Mouse (Mus musculus): ENCODE data around the gene Sec16b. TPM values are rescaled to one million over a fixed set of nuclear protein-coding genes. Genes with fewer than 3 reads are reported as not detected.

Sec16b gene
- polyA plus RNA-seq, 1 experiment, result 1.1 TPM

GRCm38 (mm10) chr1:157467866-157468265, 38.7 kb upstream of the Sec16b start:
- no peak for TF ChIP-seq POLR2A (IDR thresholded peaks at IDR 0.05; ENCODE audit: low read depth, low read length)
- TF ChIP-seq CTCF (IDR thresholded peaks at IDR 0.05; ENCODE audit: extremely low read depth, insufficient read depth, insufficient read length, insufficient replicate concordance), result no peak
- Histone ChIP-seq H3K4me3 (ENCODE audit: extremely low read depth, insufficient read depth, insufficient read length) (no peak overlapping the region), H3K36me3 (ENCODE audit: control insufficient read depth, insufficient read depth, low read length) (no peaks in the 10 kb centered on the region), H3K4me1 (ENCODE audit: control insufficient read depth, insufficient read depth, insufficient read length) (no peaks in the 10 kb centered on the region), H3K27me3 (ENCODE audit: control insufficient read depth, insufficient read depth, low read length) (no peaks in the 10 kb centered on the region), H3K27ac (ENCODE audit: insufficient read depth, low read length) (no peak overlapping the region)
- DNase-seq (ENCODE audit: low read depth in 1 of 2, low spot score in 2 of 2), result no peak
- 94% methylated on average over 8 of the region's 8 CpGs for WGBS

- no peaks in the 10 kb centered on the region for H3K27me3 ChIP-seq (ENCODE audit: control insufficient read depth, insufficient read depth, low read length)
- DNase-seq (ENCODE audit: low read depth in 1 of 2, low spot score in 2 of 2), result no peak
- WGBS, result 90% methylated on average over 9 of the region's 9 CpGs
- TF ChIP-seq CTCF (IDR thresholded peaks at IDR 0.05; ENCODE audit: extremely low read depth, insufficient read depth, insufficient read length, insufficient replicate concordance) (no peak), POLR2A (IDR thresholded peaks at IDR 0.05; ENCODE audit: low read depth, low read length) (no peak)
- no peaks in the 10 kb centered on the region for H3K4me1 ChIP-seq (ENCODE audit: control insufficient read depth, insufficient read depth, insufficient read length)
- no peak overlapping the region for H3K4me3 ChIP-seq (ENCODE audit: extremely low read depth, insufficient read depth, insufficient read length)
- H3K36me3 ChIP-seq (ENCODE audit: control insufficient read depth, insufficient read depth, low read length), result no peaks in the 10 kb centered on the region
- H3K27ac ChIP-seq (ENCODE audit: insufficient read depth, low read length), result no peak overlapping the region
Measured at GRCm38 (mm10) chr1:157470761-157471386, 35.7 kb upstream of the Sec16b start.

- no peak for TF ChIP-seq POLR2A (IDR thresholded peaks at IDR 0.05; ENCODE audit: low read depth, low read length)
- TF ChIP-seq CTCF (IDR thresholded peaks at IDR 0.05; ENCODE audit: extremely low read depth, insufficient read depth, insufficient read length, insufficient replicate concordance), result no peak
- DNase-seq (ENCODE audit: low read depth in 1 of 2, low spot score in 2 of 2), result no peak
- Histone ChIP-seq H3K27me3 (ENCODE audit: control insufficient read depth, insufficient read depth, low read length) (no peaks in the 10 kb centered on the region), H3K27ac (ENCODE audit: insufficient read depth, low read length) (no peak overlapping the region), H3K4me3 (ENCODE audit: extremely low read depth, insufficient read depth, insufficient read length) (no peak overlapping the region), H3K36me3 (ENCODE audit: control insufficient read depth, insufficient read depth, low read length) (no peaks in the 10 kb centered on the region), H3K4me1 (ENCODE audit: control insufficient read depth, insufficient read depth, insufficient read length) (no peaks in the 10 kb centered on the region)
- 87% methylated on average over 7 of the region's 7 CpGs for WGBS
Measured at GRCm38 (mm10) chr1:157472716-157473115, 33.8 kb upstream of the Sec16b start.

GRCm38 (mm10) chr1:157474865-157475264, 31.7 kb upstream of the Sec16b start:
- H3K4me3 ChIP-seq (ENCODE audit: extremely low read depth, insufficient read depth, insufficient read length), result no peak overlapping the region
- H3K4me1 ChIP-seq (ENCODE audit: control insufficient read depth, insufficient read depth, insufficient read length), result no peaks in the 10 kb centered on the region
- H3K27ac ChIP-seq (ENCODE audit: insufficient read depth, low read length), result no peak overlapping the region
- H3K36me3 ChIP-seq (ENCODE audit: control insufficient read depth, insufficient read depth, low read length), result no peaks in the 10 kb centered on the region
- WGBS, result 89% methylated on average over 8 of the region's 8 CpGs
- no peak for DNase-seq (ENCODE audit: low read depth in 1 of 2, low spot score in 2 of 2)
- TF ChIP-seq CTCF (IDR thresholded peaks at IDR 0.05; ENCODE audit: extremely low read depth, insufficient read depth, insufficient read length, insufficient replicate concordance), result no peak
- TF ChIP-seq POLR2A (IDR thresholded peaks at IDR 0.05; ENCODE audit: low read depth, low read length), result no peak
- no peaks in the 10 kb centered on the region for H3K27me3 ChIP-seq (ENCODE audit: control insufficient read depth, insufficient read depth, low read length)

- no peak for TF ChIP-seq POLR2A (IDR thresholded peaks at IDR 0.05; ENCODE audit: low read depth, low read length)
- TF ChIP-seq CTCF (IDR thresholded peaks at IDR 0.05; ENCODE audit: extremely low read depth, insufficient read depth, insufficient read length, insufficient replicate concordance), result no peak
- WGBS, result 81% methylated on average over 2 of the region's 2 CpGs
- Histone ChIP-seq H3K27ac (ENCODE audit: insufficient read depth, low read length) (no peak overlapping the region), H3K27me3 (ENCODE audit: control insufficient read depth, insufficient read depth, low read length) (no peaks in the 10 kb centered on the region), H3K36me3 (ENCODE audit: control insufficient read depth, insufficient read depth, low read length) (no peaks in the 10 kb centered on the region), H3K4me1 (ENCODE audit: control insufficient read depth, insufficient read depth, insufficient read length) (no peaks in the 10 kb centered on the region), H3K4me3 (ENCODE audit: extremely low read depth, insufficient read depth, insufficient read length) (no peak overlapping the region)
- DNase-seq (ENCODE audit: low read depth in 1 of 2, low spot score in 2 of 2), result no peak
Measured at GRCm38 (mm10) chr1:157476231-157476630, 30.3 kb upstream of the Sec16b start.

- DNase-seq (ENCODE audit: low read depth in 1 of 2, low spot score in 2 of 2), result no peak
- H3K27me3 ChIP-seq (ENCODE audit: control insufficient read depth, insufficient read depth, low read length), result no peaks in the 10 kb centered on the region
- H3K36me3 ChIP-seq (ENCODE audit: control insufficient read depth, insufficient read depth, low read length), result no peaks in the 10 kb centered on the region
- no peaks in the 10 kb centered on the region for H3K4me1 ChIP-seq (ENCODE audit: control insufficient read depth, insufficient read depth, insufficient read length)
- no peak overlapping the region for H3K4me3 ChIP-seq (ENCODE audit: extremely low read depth, insufficient read depth, insufficient read length)
- no peak overlapping the region for H3K27ac ChIP-seq (ENCODE audit: insufficient read depth, low read length)
- TF ChIP-seq POLR2A (IDR thresholded peaks at IDR 0.05; ENCODE audit: low read depth, low read length) (no peak), CTCF (IDR thresholded peaks at IDR 0.05; ENCODE audit: extremely low read depth, insufficient read depth, insufficient read length, insufficient replicate concordance) (no peak)
- WGBS, result 48% methylated on average over 9 of the region's 9 CpGs
Measured at GRCm38 (mm10) chr1:157480090-157480489, 26.4 kb upstream of the Sec16b start.

GRCm38 (mm10) chr1:157480901-157481300, 25.6 kb upstream of the Sec16b start:
- DNase-seq (ENCODE audit: low read depth in 1 of 2, low spot score in 2 of 2), result no peak
- whole genome bisulfite sequencing, result 73% methylated on average over 3 of the region's 3 CpGs
- H3K27me3 ChIP-seq (ENCODE audit: control insufficient read depth, insufficient read depth, low read length), result no peaks in the 10 kb centered on the region
- TF ChIP-seq CTCF (IDR thresholded peaks at IDR 0.05; ENCODE audit: extremely low read depth, insufficient read depth, insufficient read length, insufficient replicate concordance), result no peak
- no peak for TF ChIP-seq POLR2A (IDR thresholded peaks at IDR 0.05; ENCODE audit: low read depth, low read length)
- H3K36me3 ChIP-seq (ENCODE audit: control insufficient read depth, insufficient read depth, low read length), result no peaks in the 10 kb centered on the region
- H3K27ac ChIP-seq (ENCODE audit: insufficient read depth, low read length), result no peak overlapping the region
- no peaks in the 10 kb centered on the region for H3K4me1 ChIP-seq (ENCODE audit: control insufficient read depth, insufficient read depth, insufficient read length)
- H3K4me3 ChIP-seq (ENCODE audit: extremely low read depth, insufficient read depth, insufficient read length), result no peak overlapping the region

Data from spleen, adult 2 months (tissue).